Mouse (Mus musculus) cerebellum, postnatal 36 days (tissue): Measurements from ENCODE around the gene Shisa4.
"Not testable (repeated sequence)": the region's sequence is repeated elsewhere in the genome, so short reads cannot be mapped to it uniquely, and the experiment has no call there.

Source experiments
- DNase-seq, 2 experiments: peaks; one replicate each; pipeline ENCODE4 v3.0.0; 2021 to 2022; ENCODE audit warnings: mixed read lengths in 2 of 2

Gene Shisa4

DNA sequence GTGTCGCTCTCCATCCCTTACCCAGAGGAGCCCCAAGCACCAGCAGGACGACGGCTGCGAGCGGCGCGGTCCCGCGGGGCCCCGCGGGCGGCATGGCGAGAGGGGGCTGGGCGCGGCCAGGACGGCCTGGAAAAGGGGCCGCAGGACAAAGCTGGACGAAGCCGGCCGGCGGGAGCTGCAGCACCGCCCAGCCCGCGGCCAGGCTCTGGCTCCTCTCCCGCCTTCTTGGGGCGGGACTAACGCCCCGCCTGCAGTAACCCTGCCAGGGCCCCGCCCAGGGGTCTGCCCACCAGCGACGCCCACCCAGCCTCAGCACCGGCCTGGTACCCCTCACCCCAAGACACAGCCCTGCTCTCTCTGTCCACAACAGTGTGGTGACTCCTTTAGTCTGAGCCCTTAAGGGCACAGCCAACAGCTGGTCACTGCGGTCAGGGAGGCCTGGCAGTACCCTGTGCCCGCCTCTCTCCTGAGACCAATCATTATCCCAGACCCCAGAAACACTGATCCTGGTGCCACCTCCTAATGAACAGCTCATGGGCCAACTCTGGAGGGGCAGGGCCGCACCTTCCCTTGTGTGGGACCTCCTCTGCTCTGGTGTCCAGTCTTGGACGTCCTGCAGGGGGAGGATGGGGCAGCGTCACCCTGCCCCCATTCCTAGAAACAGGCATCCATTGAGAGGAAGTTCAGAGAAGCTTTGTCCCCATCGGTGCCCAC is at the start of gene Shisa4:
TSS of gene Shisa4 (minus strand) at position 370 of the 714 bp plus-strand sequence.
- DNase-seq: peak; percentile 66 to 73

DNA sequence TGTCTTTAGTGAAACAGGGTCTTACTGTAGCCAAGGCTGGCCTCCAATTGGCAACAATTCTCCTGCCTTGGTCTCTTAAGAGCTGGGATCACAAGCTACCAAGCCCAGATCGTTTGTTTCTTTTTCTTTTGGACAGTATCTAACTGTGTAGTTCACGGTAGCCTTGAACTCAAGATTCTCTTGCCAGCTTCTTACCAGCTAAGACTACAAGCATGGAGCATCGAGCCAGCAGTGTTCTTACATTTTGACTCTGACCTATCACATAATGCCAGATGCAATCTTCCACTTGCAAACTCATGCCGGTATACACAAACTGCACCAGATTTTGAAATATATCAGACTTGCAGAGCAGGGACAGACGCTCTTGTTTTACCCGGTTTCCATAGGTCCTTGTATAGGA is 47.7 kb upstream of the Shisa4 start:
- DNase-seq: no peak

DNA sequence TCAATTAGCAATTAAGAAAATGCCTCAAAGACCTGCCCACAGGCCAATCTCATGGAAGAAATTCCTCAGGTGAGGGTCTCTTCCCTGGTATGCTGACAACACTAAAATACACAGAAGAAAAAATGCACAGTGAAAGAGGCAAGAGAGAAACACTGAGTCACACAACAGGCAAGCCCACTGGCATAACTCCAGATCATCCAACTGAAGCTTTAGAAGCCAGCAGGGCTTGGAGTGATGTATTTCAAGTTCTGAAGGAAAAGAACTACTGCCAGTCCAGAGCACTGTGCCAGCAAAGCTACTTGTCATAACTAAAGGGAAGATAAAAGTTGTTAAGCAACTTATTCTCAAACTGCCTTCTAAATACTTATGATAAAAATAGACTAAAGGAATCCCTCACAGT is 39.0 kb upstream of the Shisa4 start:
- no peak for DNase-seq

DNA sequence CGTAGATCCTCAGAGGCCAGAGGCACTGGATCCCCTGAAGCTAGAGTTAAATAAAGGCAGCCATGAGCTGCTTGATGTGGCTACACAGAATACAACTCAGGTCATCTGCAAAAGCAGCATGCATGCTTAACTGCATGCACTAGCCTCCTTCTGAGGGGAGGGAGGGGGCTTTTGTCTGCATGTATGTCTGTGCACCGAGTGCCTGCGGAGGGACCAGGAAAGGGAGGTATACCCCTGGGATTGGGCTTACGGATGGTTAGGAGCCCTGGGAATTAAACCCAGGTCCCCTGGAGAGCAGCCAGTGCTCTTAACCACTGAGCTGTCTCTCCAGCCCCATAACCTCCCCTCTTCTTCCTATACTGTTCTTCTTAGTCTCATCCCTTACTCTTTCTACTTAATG is 37.1 kb upstream of the Shisa4 start:
- DNase-seq: no peak

DNA sequence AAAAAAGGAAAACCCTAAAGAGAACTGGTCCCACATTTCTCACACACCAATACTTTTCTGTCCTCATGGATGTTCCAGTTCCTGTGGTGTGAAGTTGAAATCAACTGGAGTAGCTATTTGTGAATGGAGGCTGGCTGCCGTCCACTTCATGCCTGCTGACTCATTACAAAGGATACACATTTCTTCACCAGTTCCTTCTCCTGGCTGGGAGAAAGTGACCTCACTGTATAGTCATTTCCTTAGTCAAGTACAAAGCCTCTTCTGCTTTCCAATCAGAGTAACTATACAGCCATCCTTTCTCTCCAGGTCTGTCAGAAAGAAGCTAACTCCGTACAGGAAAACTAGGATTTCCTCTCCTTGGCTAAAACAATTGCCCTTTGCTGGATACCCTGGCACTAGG is 35.9 kb upstream of the Shisa4 start:
- no peak for DNase-seq

DNA sequence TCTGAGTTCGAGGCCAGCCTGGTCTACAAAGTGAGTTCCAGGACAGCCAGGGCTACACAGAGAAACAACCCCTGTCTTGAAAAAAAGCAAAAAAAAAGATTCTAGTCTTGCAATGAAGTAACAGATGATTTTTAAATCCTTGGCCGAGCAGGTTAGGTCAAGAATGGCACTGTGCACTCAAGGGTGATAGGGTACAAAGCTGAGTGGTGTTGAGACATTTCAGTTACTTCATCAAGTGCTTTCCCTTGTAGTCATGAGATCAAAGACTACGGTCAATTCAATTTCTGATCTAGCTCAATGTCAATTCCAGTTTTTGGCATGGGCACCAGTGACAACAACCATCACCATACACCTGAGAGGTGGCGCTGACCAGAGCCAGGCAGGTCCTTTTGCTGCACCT is 33.9 kb upstream of the Shisa4 start:
- no peak for DNase-seq

DNA sequence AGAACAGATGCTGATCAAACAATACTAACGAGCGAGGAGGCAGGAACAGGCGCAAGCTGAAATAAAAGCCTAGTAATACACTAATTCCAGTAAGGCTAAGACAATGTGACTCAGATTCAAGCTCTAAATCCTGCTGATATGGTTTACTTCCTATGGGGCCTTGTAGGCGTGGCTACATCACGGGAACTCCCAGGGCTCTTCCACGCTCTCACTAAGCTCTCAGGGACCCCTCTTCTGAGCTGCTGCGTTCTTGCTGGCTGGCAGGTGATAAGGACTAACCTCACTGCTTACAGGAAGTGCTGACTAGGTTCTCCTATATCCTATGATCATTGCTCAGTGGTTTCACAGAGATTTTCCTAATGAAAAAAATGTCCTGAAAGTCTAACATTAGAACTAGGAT is 30.3 kb upstream of the Shisa4 start:
- DNase-seq: no peak

DNA sequence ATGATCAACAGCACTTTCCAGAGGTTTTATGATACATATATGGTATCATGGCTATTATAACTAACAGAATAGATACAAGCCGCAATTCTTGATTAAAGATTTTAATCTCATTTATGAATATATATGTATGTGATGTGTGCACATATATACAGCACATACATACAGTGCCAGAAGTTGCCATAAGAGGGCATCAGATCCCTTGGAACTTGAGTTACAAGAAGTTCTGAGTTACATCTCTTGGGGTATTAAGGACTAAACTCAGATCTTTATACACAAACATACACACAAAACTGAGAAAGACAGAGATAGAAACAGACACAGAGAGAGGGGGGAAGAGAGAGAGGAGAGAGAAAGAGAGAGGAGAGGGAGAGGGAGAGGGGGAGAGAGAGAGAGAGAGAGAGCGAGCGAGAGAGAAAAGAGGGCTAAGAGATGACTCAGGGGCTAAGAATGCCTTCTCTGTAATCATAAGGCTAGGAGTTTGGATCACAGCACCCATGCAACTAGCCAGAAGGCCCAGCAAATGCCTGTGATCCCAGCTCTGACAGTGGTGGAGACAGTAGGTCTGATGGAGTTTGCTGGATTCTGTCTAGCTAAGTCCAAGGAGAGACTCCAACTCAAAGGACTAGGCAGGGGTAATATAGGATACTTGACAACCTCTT is 26.5 kb upstream of the Shisa4 start:
- DNase-seq: no peak

DNA sequence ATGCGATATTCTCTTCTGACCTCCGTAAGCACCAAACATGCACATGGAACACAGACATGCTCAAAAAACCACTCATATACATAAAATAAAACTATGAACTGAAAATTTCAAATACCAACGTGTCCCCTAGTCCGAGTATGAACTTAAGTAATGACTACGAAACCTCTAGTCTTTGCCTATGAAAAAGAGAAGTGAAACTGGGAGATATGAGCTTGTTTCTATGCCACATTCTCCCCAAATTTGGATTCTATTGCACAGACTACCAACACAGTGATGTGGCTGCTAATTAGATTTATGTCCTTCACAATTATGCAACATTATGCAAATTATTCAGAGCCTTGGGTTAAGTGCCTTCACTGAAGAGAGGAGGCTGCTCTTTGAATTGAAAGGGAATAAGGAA is 24.4 kb upstream of the Shisa4 start:
- no peak for DNase-seq

DNA sequence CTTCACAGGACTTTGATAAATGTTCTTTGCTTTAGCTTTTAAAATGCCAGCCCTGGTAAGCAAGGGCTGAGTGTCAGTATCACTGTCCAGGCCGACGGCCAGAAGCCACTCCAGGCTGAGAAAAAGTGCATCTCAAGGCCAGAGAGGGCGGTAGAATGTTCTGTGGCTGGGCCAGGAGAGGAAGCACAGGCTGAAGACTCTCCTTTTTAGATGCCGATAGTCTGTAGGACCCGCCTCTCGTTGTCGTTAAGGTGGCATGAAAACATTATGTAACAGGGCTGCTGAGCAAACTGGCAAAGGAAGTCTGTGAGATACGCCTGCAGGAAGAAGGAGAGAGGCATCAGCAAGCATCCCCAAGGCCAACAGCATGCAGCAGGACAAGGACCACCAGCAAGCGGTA is 10.1 kb upstream of the Shisa4 start:
- no peak for DNase-seq

DNA sequence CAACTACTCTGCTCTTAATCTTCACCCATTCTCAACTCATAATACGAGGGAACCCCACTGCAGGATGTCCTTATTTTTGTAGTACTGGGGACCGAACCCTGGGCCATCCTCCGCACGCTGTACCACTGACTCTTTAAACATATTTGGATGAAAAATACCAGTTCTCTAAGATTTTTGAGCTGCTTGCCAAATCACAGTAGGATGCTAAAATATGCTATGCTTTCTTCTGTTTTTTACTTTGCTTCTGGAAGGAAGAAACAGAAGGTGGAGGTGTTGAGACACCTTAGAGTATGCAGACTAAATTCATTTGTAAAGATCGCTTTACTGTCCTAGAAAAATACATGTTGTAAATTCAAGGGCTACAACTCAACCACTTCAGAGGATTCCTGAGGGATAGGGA is 9.1 kb upstream of the Shisa4 start:
- no peak for DNase-seq

DNA sequence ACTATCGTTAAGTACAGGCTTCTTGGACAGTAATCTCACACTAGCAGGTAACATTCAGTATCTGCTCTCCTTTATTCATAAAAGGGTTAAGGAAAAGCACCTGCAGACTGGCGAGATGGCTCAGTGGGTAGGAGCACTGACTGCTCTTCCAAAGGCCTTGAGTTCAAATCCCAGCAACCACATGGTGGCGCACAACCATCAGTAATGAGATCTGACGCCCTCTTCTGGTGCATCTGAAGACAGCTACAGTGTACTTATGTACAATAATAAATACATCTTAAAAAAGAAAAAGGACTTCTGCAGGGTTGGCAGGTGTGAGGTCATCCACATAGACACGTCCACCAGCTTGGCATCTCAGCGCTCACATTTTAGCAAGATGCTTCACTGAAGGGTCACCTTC is 6.5 kb upstream of the Shisa4 start:
- DNase-seq: not testable (repeated sequence)

DNA sequence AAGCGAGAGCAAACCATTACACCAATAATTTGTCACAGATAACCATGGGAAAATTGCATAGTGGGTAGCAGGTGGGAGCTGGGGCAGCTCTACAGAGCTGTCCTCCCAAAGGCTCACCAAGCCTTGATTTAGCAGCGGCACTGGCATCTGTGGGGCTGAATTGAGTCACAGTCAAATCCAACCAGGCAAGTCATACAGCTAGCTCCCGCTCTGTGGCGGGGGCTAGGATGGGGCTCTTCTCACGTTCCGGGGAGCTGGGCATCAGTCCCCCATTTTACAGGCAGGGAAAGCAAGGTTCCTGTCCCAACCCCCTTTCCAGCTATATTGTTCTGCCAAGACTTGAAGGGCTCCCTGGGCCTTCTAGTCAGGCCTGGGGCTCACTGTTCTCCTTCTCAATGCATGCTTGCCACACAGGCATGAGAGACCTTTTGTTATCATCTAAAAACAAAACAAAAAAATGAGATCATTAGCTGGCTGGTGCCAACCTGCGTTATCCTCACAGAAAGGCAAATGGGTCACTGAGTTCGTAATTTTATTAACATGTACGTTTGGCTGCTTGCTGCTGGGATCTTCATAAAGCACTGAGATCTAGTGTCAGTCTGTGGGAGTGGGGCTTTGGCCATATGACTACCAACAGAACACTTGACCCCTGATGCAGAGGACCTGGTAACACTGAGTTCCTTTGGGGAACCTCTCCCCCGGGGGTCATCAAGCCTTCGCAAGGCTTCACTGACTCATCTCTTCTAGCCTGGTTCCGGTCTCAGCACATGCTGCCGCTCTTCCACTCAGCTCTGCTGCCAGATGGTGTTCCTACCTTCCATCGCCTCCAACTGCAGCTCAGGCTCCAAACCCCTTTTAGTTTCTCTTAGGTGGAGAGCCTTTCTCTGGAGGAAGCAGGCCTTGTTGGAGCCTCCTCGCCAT is 5.3 kb upstream of the Shisa4 start:
- DNase-seq: peak; percentile 47

DNA sequence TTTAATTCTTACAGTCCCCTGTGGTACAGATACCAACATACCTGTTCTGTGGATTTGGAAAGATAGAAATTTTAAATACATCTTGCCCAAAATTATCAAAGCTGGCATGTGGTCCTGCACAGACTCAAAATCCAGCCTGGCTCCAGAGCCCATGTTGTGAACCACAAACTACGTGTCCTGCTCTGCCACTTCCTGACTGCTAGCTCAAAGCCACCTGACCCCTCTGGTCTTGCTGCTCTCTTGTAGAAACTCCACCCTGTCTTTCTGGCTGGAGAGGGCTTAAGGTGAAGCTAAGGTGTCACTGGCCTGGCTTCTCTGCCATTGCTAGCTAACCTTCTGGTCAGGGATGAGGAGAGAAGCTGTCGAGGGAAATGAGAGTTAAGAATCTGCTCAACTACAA is 4.0 kb upstream of the Shisa4 start:
- no peak for DNase-seq

DNA sequence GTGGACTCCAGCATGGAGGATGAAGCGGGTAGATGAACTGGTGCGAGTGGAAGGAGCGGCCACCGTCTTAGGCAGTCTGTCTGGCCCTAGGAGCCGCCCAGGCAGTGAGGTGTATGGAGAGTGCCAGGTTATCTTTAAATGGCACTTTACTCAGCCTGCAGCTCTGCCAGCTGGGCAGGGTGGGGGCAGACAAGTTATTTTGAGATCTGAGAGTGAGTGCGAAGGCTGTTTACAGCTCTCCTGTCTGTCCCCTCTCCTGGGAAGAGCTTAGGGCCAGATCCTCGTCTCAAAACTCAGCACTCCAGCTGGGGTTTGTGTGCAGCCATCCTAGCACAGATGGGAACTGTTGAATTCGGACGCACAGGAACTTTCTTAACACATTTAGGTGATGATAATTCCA is 3.5 kb upstream of the Shisa4 start:
- DNase-seq: no peak

DNA sequence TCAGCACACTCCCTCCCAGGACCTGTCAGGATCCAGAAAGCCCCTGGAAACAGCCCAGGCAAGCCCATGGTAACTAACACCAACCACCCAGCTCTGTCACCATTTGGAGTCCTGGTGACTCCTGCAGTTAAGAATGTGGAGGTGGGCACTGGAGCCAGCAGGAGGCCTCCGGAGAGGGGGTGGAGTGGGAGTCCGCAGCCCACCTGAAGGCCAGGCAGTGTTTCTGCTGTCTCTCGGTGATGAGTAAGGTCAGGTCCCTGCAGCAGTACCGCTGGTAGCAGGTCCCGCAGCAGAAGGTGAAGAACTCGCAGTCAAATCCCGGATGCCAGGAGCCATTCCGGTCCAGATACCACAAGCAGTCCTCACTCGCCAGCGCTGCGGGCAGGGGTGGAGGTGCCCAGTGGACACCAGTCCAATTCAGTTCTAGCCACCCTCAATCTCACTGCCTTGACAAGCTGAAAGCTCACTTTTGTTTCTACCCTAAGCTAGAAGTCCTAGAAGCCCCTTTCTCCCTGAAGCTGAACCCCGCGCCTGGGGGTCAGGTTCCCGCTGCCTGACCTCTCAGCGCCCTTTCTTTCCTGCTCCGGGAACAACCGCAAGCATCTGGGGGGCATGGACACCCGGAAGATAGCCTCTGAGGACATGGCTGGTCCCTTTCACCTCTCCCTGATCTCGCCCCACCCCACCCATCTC is 716 bp downstream of the Shisa4 start:
- peak; percentile 55 for DNase-seq

DNA sequence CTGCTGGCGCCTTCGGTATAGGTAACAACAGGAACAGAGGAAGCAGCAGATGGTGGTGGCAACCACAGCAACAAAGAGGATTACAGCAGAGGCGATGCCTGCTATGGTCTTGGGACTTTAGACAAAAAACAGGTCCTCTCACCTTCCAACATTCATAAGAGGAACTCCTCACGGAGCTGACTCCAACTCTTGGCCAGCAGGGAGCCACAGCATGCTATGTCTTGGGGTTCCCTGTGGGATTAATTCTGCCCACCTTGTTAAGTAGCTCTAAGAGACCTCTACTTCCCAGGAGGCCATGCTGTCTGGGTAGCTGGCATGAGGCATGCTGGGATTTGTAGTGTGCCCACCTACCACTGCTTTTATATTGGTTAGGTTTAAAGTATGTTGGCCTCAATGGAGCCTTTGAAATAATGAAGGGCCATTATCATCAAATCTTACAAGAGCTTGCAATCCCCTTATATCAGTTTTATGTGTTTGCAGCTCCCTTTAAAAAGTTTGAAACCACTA is 1.8 kb downstream of the Shisa4 start:
- no peak for DNase-seq

DNA sequence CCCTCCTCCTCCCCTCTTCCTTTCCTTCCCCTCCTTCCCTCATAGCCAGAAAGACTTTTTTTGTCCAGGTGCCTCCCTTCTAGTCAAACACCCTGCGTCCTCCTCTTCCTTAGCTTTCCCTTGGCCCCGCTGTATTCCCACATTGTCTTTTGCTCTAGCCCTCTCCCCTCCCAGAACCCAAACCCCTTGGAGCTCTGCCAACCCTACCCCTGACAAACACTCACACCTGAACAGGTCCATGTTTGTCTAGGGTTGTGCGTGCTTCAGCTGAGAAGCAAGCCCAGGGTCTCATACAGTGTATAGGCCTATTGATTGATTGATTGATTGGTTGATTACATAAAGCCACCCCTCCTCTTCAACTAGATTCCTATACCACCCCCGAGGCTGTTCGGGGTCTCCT is 5.6 kb downstream of the Shisa4 start:
- no peak for DNase-seq

DNA sequence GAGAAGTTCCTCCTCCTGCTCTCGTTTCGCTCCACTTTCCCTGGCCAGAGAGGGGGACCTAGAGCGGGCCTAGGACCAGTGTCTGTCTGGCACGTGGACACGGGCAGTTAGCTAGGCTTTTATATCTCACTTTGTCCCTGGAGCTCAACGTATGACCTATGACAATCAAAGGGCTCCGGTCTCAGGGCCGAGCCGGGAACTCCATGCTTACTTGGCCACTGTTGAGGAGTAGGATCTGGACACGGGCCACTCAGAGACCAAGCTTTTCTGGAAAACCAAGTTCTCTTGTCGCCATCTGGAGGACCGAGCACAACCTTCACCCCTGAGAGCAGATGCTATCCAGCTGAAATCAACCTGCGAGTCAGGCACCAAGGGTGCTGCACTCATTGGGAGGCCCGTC is 6.1 kb downstream of the Shisa4 start:
- DNase-seq: peak; percentile 39 to 55

DNA sequence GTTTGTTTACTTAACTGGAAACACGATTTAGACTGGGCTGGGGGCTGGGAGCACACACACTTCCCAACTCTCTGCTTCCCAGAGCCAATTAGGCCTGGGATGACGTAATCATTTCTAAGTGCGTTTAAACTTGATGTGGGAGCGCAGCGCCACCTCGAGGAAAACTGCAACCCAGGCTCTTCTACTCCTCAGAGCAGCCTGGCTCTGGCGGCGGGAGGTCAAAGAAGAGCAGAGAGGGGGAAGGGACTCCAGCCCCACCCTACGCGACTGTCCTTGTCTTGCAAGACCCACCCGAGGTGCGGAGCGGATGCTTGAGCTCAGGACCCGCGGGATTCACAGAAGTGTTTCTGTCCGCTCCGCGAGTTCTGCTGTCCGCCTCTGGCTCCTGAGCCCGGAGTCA is 6.8 kb downstream of the Shisa4 start:
- DNase-seq: peak; percentile 90 to 92

DNA sequence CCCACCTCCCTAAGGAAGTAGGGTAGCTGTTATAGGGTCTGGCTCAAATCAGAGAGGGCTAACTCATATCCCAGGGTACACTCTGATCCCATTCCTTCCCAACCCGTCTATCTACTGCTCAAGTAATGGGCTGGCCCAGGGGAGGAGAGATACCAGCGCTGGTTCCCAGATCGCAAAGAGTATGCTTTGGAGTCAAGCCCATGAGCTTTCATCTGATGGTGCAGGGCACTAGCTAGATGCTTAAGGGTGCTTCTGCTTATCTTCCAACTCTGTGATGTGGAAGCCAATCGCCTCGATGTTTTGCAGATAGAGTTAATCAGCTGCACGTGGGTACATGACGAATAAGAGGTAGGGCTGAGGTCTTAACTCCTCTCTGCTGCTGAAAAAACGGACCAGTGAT is 7.4 kb downstream of the Shisa4 start:
- no peak for DNase-seq

DNA sequence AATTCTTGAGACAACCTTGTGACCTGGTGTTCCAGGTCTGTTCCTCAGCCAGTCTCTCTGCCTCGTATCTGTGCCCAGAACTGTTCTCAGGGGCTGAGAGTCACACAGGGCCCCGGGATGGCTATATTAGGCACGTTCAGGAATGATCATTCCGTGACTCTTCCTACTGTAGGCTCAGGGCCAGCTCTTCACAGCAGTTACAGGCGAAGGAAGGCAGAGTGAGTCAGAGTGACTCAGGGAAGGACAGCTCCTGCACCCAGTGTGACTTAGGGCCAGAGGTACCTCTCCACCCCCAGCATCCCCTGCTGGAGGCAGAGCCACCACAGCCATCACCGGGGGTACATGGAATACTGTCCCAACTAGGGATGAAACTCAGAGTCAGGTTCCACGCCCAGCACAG is 8.0 kb downstream of the Shisa4 start:
- DNase-seq: no peak

DNA sequence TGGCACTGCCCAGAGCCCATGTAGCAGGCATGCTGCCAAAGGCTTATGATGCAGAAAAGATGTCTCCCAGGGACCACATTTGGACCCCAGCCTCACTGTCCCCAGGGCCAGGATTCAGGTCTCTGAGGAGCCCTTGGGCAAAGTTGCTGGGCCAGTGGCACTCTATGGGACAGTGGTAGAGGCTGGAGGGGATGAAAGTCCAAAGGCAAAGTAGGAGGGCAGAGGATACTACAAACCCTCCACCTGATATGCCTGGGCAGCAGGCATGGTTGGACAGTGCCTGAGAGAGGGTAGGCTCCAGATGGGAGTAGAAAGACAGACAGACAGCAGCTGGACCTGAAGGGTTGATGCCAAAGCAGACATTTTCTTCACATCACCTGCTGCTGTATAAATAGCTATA is 8.7 kb downstream of the Shisa4 start:
- no peak for DNase-seq
